Mouse (Mus musculus): ENCODE data around the gene Dapk1. TPM values are rescaled to one million over a fixed set of nuclear protein-coding genes. Genes with fewer than 3 reads are reported as not detected.

The Dapk1 gene
- total RNA-seq, 4 experiments from 2014 or later: 79.4 to 92.7 (median 84.4) TPM

GRCm38 (mm10) chr13:60690921-60691320 lies 89.2 kb downstream of the Dapk1 start:
- DNase-seq (ENCODE audit: low spot score in 2 of 2): no peak

- DNase-seq (ENCODE audit: low spot score in 2 of 2): no peak
These were observed 90.2 kb downstream of the Dapk1 start for GRCm38 (mm10) chr13:60691940-60692339.

- no peak for DNase-seq (ENCODE audit: low spot score in 2 of 2)
These were observed 93.6 kb downstream of the Dapk1 start for GRCm38 (mm10) chr13:60695186-60695980.

- no peak for DNase-seq (ENCODE audit: low spot score in 2 of 2)
These were observed 94.6 kb downstream of the Dapk1 start for GRCm38 (mm10) chr13:60696323-60696722.

- DNase-seq (ENCODE audit: low spot score in 2 of 2): no peak
These were observed 95.0 kb downstream of the Dapk1 start for GRCm38 (mm10) chr13:60696741-60697140.

- DNase-seq (ENCODE audit: low spot score in 2 of 2): no peak
These were observed 96.3 kb downstream of the Dapk1 start for GRCm38 (mm10) chr13:60698021-60698420.

GRCm38 (mm10) chr13:60701671-60702171 lies 100.0 kb downstream of the Dapk1 start:
- no peak for DNase-seq (ENCODE audit: low spot score in 2 of 2)

- no peak for DNase-seq (ENCODE audit: low spot score in 2 of 2)
These were observed 106.1 kb downstream of the Dapk1 start for GRCm38 (mm10) chr13:60707541-60708468.

GRCm38 (mm10) chr13:60709136-60709535 lies 107.4 kb downstream of the Dapk1 start:
- DNase-seq (ENCODE audit: low spot score in 2 of 2): no peak

- DNase-seq (ENCODE audit: low spot score in 2 of 2): no peak
These were observed 109.2 kb downstream of the Dapk1 start for GRCm38 (mm10) chr13:60710963-60711362.

GRCm38 (mm10) chr13:60713537-60713936 lies 111.8 kb downstream of the Dapk1 start:
- peak in 1 of 2 experiments; percentile 60 for DNase-seq (ENCODE audit: low spot score in 2 of 2)

- DNase-seq (ENCODE audit: low spot score in 2 of 2): no peak
These were observed 114.4 kb downstream of the Dapk1 start for GRCm38 (mm10) chr13:60716107-60716506.

- DNase-seq (ENCODE audit: low spot score in 2 of 2): no peak
These were observed 115.7 kb downstream of the Dapk1 start for GRCm38 (mm10) chr13:60717421-60717820.

GRCm38 (mm10) chr13:60719581-60719980 lies 117.8 kb downstream of the Dapk1 start:
- DNase-seq (ENCODE audit: low spot score in 2 of 2): no peak

GRCm38 (mm10) chr13:60722763-60723162 lies 121.0 kb downstream of the Dapk1 start:
- DNase-seq (ENCODE audit: low spot score in 2 of 2): no peak

GRCm38 (mm10) chr13:60728276-60729054 lies 126.7 kb downstream of the Dapk1 start:
- DNase-seq (ENCODE audit: low spot score in 2 of 2): no peak

- no peak for DNase-seq (ENCODE audit: low spot score in 2 of 2)
These were observed 127.3 kb downstream of the Dapk1 start for GRCm38 (mm10) chr13:60729055-60729402.

- no peak for DNase-seq (ENCODE audit: low spot score in 2 of 2)
These were observed 128.8 kb downstream of the Dapk1 start for GRCm38 (mm10) chr13:60730587-60730986.

GRCm38 (mm10) chr13:60731001-60731400 lies 129.3 kb downstream of the Dapk1 start:
- no peak for DNase-seq (ENCODE audit: low spot score in 2 of 2)

GRCm38 (mm10) chr13:60735306-60735705 lies 133.6 kb downstream of the Dapk1 start:
- no peak for DNase-seq (ENCODE audit: low spot score in 2 of 2)

- DNase-seq (ENCODE audit: low spot score in 2 of 2): no peak
These were observed 134.8 kb downstream of the Dapk1 start for GRCm38 (mm10) chr13:60736421-60737105.
